Mouse (Mus musculus) embryonic facial prominence, embryonic 10.5 days (tissue): ENCODE measurements at regions not wholly inside any gene's neighbourhood (a gene's known extent, or its start where the extent isn't known, plus 50 kb on each side); places are given as distances from the start of the nearest gene placed in this dataset.

Source experiments
- DNase-seq: peaks from one replicate; pipeline ENCODE4 v3.0.0-alpha.2; 2017; ENCODE audit warnings: low spot score
- H3K27ac ChIP-seq: fragments of 300-500 bp; sonication (generic); replicated peaks from 2 replicates; pipeline ENCODE4 v1.5.1; 2016; ENCODE audit warnings: mild to moderate bottlenecking
- H3K27me3 ChIP-seq: fragments of 300-500 bp; sonication (generic); replicated peaks from 2 replicates; pipeline ENCODE4 v1.6.1; 2016; ENCODE audit warnings: low read depth, mild to moderate bottlenecking; ENCODE audit not compliant: poor library complexity, severe bottlenecking
- H3K36me3 ChIP-seq: fragments of 300-500 bp; sonication (generic); replicated peaks from 2 replicates; pipeline ENCODE4 v1.6.1; 2016; ENCODE audit warnings: mild to moderate bottlenecking, moderate library complexity
- H3K4me1 ChIP-seq: fragments of 300-500 bp; sonication (generic); 2 replicates; pipeline ENCODE4 v1.6.1; 2016
- H3K4me3 ChIP-seq: fragments of 300-500 bp; sonication (generic); 2 replicates; pipeline ENCODE4 v1.5.1; 2016; ENCODE audit warnings: mild to moderate bottlenecking, moderate library complexity
- H3K9me3 ChIP-seq: fragments of 300-500 bp; sonication (generic); 2 replicates; pipeline ENCODE4 v1.6.1; 2016; ENCODE audit warnings: mild to moderate bottlenecking
- WGBS: fragments of 180-500 bp; shearing (Covaris S2); methylation state at CpG from one replicate; pipeline ENCODE4 v1.1.7; 2016; 5-methylcytosine and 5-hydroxymethylcytosine counted together

DNA sequence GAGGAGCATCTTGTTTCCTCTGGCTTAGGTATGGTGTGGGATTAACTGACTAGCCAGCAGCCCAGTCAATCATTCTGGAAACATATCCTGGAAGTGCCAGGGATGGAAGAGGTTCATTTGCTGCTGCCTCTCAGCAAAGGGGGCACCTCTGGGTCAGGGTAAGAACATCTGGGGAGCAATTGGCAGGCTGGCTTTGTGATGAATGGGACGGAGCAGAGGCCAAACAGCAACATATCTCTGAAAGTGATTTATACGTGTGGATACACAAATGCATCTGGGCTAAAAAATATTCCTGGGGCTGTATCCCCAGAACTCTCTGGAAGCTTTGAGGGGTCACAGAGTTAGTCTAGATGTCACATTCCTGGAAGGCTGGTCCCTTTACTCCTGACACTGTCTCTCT, 257.2 kb upstream of the Tle4 start:
- H3K27ac ChIP-seq = no peak overlapping the region
- H3K36me3 ChIP-seq = no peaks in the 10 kb centered on the region
- peaks cover 8% of the 10 kb centered on the region for H3K9me3 ChIP-seq
- no peak overlapping the region for H3K4me3 ChIP-seq
- H3K4me1 ChIP-seq = peaks cover 21% of the 10 kb centered on the region
- no peaks in the 10 kb centered on the region for H3K27me3 ChIP-seq
- no peak for DNase-seq
- 45% methylated on average over 2 of the region's 2 CpGs for WGBS

DNA sequence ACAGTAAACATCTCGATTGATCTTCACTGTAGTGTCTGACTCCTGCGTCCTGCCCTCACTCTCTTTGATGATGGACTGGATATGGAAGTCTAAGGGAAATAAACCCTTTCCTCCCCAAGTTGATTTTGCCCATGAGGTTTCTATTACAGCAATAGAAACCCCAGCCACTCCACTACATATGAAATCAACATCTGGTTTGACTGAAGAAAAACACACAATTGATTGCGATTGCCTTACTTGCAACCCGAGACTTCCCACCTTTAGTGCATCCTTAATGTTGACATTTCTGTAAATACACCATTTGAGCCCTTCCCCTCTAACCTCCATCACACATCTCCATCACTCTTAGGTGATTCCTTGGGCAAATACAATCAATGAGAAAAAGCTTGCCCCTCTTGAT, 255.6 kb upstream of the Tle4 start:
- DNase-seq = no peak
- Histone ChIP-seq H3K9me3 (no peaks in the 10 kb centered on the region), H3K4me3 (no peak overlapping the region), H3K36me3 (no peaks in the 10 kb centered on the region), H3K4me1 (peaks cover 25% of the 10 kb centered on the region), H3K27ac (no peak overlapping the region), H3K27me3 (0 out of 2 replicates have a peak, but pooled peaks cover 6% of the 10 kb centered on the region)
- 47% methylated on average over 4 of the region's 4 CpGs for WGBS

DNA sequence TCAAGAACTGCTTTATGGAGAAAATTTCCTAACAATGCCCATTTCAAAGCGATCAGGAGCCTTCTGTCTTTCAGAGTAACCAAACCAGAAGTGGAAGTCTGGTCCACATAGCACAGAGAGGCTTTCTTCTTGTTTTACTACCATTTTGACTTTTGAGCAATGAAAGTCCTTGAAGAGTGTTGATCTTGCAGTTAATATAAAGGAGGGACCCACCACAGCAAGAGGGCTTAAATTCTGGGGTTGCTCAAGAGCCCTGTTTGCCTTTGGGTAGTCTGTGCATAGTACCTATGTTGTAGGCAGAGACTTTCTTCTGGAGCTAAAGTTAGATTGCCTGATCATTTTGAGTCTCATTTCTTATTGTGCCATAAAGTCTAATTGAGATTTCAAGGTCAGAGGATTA, 251.7 kb upstream of the Tle4 start:
- Histone ChIP-seq H3K4me1 (peaks cover 24% of the 10 kb centered on the region), H3K27ac (no peak overlapping the region), H3K36me3 (no peaks in the 10 kb centered on the region), H3K9me3 (no peaks in the 10 kb centered on the region), H3K27me3 (peaks cover 31% of the 10 kb centered on the region), H3K4me3 (no peak overlapping the region)
- WGBS = 87% methylated on average over 1 of the region's 1 CpGs
- no peak for DNase-seq

DNA sequence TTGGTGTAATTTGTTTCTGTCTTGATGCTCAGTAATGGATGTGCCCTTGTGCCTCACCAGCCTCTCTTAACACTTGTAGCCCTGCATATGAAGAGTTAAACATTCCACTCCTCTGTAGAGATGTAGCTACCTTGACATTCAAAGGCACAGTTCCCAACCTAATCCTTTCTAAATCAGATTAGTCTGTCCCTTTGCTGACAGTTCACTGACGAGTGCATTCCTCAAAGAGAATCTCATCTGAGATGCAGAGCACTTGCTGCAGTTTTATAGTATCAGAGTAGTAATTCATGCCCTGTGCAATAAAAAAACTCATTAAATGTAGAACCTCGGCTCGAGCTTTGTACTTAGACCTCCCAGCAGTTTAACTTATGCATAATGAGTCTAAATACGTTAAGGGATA, 249.3 kb upstream of the Tle4 start:
- 57% methylated on average over 4 of the region's 4 CpGs for WGBS
- Histone ChIP-seq H3K9me3 (no peaks in the 10 kb centered on the region), H3K27me3 (peaks cover 36% of the 10 kb centered on the region), H3K36me3 (no peaks in the 10 kb centered on the region), H3K4me3 (no peak overlapping the region), H3K27ac (no peak overlapping the region), H3K4me1 (peaks cover 11% of the 10 kb centered on the region; the same call in 1 of the 2 replicates)
- no peak for DNase-seq

DNA sequence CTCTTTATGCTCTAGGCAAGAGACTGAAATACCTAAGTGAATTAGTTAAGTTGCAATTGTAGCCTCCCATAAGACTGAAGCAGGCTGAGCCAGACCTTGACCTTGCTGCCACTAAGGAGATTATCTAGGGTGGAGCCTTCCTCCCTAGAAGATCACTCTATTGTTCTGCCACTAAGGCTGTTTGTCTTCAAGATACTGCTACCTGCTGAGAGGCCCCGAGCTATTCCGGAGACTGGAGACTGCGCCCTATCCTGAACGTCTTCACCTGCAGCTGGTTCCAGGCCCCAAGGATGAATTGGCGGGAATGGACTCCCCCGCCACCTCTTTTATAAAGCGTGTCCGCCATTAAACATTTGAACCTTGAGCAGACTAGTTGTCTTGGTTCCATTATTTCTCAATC, 237.8 kb upstream of the Tle4 start:
- 50% methylated on average over 8 of the region's 8 CpGs for whole genome bisulfite sequencing
- Histone ChIP-seq H3K27me3 (no peaks in the 10 kb centered on the region), H3K4me3 (no peak overlapping the region), H3K36me3 (no peaks in the 10 kb centered on the region), H3K9me3 (no peaks in the 10 kb centered on the region), H3K27ac (no peak overlapping the region), H3K4me1 (no peaks in the 10 kb centered on the region)
- DNase-seq = no peak

DNA sequence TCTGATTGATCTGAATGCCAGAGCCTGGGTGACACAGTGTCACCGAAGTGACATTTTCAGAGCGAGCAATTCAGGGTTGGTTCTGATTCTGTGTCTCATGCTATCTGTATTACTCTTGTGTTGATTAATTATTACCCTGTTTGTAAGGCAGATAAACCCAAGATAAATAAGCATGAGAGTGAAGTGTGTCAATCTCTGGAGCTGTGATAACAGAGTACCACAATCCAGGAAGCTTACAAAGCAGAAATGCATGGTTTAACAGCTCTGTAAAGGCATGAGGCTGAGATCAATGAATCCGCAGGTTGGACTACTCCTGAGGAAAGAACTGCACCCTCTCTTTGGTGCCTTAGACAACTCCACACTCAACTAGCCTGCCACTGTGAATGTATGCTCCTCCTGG, 218.5 kb upstream of the Tle4 start:
- no peak for DNase-seq
- WGBS = 81% methylated on average over 3 of the region's 3 CpGs
- Histone ChIP-seq H3K9me3 (no peaks in the 10 kb centered on the region), H3K4me3 (no peak overlapping the region), H3K27me3 (no peaks in the 10 kb centered on the region), H3K36me3 (no peaks in the 10 kb centered on the region), H3K27ac (no peak overlapping the region), H3K4me1 (no peaks in the 10 kb centered on the region)

DNA sequence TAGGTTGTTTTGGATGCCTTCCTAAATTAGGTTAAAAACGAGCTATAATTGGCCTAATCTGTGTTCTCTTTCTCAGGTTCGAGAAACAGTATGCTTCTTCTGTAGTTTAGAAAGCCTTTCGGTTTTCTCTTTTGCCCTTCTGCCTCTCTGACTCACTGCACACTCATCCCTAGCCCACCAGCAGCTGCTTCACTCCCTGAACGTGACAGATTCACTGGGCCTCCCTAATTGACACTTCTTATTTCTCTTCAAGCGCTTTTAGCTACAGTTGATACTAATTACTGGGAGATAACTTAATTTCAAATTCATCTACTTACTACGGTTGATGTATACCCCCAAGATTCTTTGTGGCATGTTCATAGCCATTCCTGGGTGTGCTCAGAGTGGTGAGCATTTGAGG, 208.9 kb upstream of the Tle4 start:
- Histone ChIP-seq H3K27ac (no peak overlapping the region), H3K27me3 (0 out of 2 replicates have a peak, but pooled peaks cover 3% of the 10 kb centered on the region), H3K4me1 (peaks cover 18% of the 10 kb centered on the region), H3K36me3 (no peaks in the 10 kb centered on the region), H3K4me3 (no peak overlapping the region), H3K9me3 (no peaks in the 10 kb centered on the region)
- DNase-seq = no peak
- 64% methylated on average over 6 of the region's 6 CpGs for WGBS

DNA sequence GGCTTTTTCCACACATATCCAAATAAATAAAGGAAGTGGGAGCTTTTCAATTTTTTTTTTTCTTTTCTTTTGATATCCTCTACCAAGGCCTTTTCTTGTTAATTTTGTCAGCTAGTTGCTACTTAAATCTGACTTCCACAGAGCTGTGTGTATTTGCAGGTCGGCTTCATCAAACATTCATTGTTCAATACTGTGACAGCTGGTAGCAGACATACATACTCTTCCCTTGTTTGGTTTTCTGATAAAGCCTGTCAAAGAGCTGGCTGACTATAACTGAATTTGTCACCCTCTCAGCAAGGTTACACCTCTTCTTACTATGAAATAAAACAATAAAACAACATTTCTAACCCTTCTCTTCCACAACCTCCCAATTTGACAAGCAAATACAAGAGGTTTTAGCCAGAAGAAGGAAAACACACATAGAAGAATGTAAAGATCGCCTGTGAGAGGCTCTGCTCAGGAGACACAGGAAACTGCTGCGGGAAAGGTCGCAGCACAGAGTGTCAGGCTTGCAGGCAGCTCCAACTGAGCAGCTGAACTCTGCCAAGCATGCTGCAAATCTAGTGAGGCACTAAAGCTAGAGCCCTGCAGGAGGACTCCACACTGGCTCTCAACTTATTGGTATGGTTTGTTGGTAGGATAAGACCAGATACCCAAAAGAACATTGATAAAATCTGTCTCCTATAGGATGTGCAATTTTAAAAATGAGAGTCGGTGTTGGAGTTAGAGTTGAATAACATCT, 205.2 kb upstream of the Tle4 start:
- H3K9me3 ChIP-seq = no peaks in the 10 kb centered on the region
- H3K4me1 ChIP-seq = peaks cover 15% of the 10 kb centered on the region
- no peak overlapping the region for H3K4me3 ChIP-seq
- 0 out of 2 replicates have a peak overlapping the region, but pooled peaks have one; percentile 10 for H3K27ac ChIP-seq
- WGBS = 23% methylated on average over 5 of the region's 5 CpGs
- 0 out of 2 replicates have a peak, but pooled peaks cover 9% of the 10 kb centered on the region for H3K27me3 ChIP-seq
- peak; percentile 26 for DNase-seq
- no peaks in the 10 kb centered on the region for H3K36me3 ChIP-seq

DNA sequence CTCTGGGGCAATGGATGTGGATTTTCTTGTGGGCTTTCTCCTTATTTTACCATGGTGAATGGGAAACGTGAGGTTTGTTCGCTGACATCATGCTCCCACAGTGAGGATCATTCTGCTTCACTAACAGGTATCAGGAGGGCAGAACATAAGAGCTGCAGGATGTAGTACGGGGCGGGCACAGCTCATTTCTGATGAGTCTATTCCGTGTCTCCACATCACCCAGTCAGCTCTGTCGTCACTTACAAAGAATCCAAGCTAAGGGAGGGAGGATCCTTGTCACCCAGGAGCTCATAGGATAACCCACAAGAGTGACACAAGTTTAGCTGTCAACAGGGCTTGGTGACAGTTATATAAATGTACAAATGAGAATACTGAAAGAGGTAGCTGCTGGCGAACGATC, 203.8 kb upstream of the Tle4 start:
- no peak for DNase-seq
- Histone ChIP-seq H3K27ac (no peak overlapping the region), H3K4me3 (no peak overlapping the region), H3K36me3 (no peaks in the 10 kb centered on the region), H3K4me1 (peaks cover 15% of the 10 kb centered on the region), H3K27me3 (0 out of 2 replicates have a peak, but pooled peaks cover 9% of the 10 kb centered on the region), H3K9me3 (no peaks in the 10 kb centered on the region)
- 86% methylated on average over 8 of the region's 8 CpGs for WGBS

DNA sequence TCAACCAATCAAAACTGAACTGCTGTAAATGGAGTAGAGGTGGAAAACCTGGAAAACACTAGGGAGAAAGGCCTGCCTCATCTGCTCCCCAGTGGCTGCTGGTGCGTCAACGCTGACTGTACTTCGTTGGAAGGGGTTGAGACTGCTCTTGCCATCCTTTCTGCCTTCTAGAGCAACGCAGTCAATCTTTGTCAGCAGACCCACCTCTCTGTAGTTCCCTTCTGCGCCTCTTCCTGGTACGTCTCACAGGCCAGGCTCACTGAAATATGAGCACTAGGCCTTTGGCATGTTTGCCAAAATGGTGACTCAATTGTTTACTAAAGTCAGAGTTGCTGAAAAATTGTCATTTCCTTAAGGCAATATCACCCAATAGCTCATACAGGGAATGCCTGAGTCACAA, 201.2 kb upstream of the Tle4 start:
- WGBS = 84% methylated on average over 6 of the region's 6 CpGs

DNA sequence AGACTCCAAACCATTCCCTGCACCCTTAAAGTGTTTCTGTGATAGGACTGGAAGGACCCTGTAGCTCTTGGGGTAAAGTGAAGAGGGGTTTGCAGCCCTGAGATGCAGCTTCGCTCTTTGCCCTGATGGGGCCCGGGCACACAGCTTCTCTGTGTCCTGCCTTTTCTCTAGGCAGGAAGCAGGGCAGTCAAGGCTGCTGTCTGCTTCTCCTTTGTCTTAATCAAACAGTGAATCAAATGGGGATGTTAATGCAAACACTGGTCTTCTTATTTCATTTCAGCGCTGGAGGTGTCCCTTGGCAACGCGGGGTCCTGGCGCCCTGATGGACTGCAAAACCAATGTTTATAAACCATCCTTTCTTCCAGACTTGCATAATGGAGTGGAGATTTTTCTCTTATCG, 200.6 kb upstream of the Tle4 start:
- Histone ChIP-seq H3K27ac (no peak overlapping the region), H3K36me3 (no peaks in the 10 kb centered on the region), H3K9me3 (no peaks in the 10 kb centered on the region), H3K4me1 (peaks cover 12% of the 10 kb centered on the region), H3K27me3 (peaks cover 17% of the 10 kb centered on the region), H3K4me3 (no peak overlapping the region)
- WGBS = 80% methylated on average over 7 of the region's 7 CpGs
- no peak for DNase-seq

More for the DNA sequence above, 201.2 kb upstream of the Tle4 start:
- Histone ChIP-seq H3K9me3 (no peaks in the 10 kb centered on the region), H3K36me3 (no peaks in the 10 kb centered on the region), H3K4me1 (peaks cover 15% of the 10 kb centered on the region), H3K27me3 (peaks cover 12% of the 10 kb centered on the region), H3K4me3 (no peak overlapping the region), H3K27ac (no peak overlapping the region)
- no peak for DNase-seq

DNA sequence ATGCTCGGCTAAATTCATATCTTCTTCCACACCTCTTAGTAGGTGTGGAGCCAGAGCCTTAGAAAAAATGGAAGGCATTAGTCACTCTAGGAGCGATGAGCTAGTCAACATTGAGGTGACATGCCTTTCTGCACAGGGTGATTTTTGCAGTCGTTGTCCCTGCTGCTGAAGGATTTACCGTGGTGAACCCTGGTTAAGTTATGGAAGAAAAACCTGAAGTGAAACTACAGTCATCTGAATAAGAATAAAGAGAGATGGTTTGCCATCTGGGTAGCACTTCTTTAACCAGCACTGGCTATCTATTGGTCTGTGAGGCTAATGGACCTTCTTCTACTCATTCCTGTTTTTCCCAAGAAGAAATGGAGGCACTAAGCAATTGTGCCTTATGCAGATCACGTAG, 198.1 kb upstream of the Tle4 start:
- Histone ChIP-seq H3K36me3 (no peaks in the 10 kb centered on the region), H3K27ac (no peak overlapping the region), H3K4me1 (no peaks in the 10 kb centered on the region), H3K27me3 (peaks cover 26% of the 10 kb centered on the region), H3K9me3 (no peaks in the 10 kb centered on the region), H3K4me3 (no peak overlapping the region)
- no peak for DNase-seq
- WGBS = 90% methylated on average over 5 of the region's 5 CpGs

DNA sequence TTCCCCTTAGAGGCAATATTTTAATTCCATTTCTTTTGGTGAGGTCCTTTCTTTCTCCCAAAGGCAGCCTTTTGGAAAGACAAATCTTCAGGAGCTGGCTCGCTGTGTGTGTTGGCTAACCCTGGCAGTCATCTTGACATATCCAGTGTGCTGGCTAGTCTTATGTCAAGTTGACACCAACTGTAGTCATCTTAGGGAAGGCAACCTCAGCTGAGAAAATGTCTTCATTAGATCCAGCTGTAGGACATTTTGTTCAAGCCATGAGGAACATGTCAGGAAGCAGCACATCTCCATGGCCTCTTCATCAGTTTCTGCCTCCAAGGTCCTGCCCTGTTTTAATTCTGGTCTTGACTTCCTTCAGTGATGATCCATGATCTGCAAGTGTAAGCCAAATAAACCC, 192.1 kb upstream of the Tle4 start:
- H3K36me3 ChIP-seq = no peaks in the 10 kb centered on the region
- H3K4me3 ChIP-seq = no peak overlapping the region
- no peaks in the 10 kb centered on the region for H3K9me3 ChIP-seq
- 91% methylated on average over 1 of the region's 1 CpGs for WGBS
- no peak for DNase-seq
- peaks cover 29% of the 10 kb centered on the region for H3K27me3 ChIP-seq
- no peak overlapping the region for H3K27ac ChIP-seq
- H3K4me1 ChIP-seq = peaks cover 8% of the 10 kb centered on the region
